8 mouse cellular contexts compared by ENCODE assay signal in the genomic region with DNA sequence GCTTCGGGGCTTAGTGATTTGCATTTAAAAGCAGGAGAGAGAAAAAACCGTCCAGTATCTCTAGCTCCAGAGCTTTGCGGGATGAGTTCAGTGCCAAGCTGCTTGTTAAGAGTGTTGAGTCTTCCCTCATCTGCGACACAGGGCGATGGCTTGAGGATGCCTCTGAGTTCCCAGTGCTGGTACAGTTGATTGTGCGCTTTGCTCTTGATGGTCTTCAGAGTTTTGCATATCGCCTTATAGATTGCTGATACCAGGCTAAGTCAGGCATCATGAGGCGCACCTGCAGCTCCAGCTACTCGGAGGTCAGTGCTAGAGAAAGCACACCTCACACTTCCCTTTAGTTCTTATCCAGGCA. TPM values are rescaled to one million over a fixed set of nuclear protein-coding genes. Genes with fewer than 3 reads are reported as not detected.
A peak's percentile ranks its signal among the peaks of the same experiment; 100 is the strongest.
DNase-seq lines count a peak whose midpoint lies in the region; ATAC-seq and TF ChIP-seq lines count a peak whose summit lies in the region.

No protein-coding gene starts in this region.

- TF ChIP-seq POLR2A in MEL (IDR thresholded peaks at IDR 0.05; ENCODE audit: control insufficient read depth in 1 of 2, insufficient read depth in 1 of 2, low read depth in 1 of 2, low read length in 2 of 2, poor library complexity in 1 of 2), result no peak
- no peak for TF ChIP-seq POLR2A in thymus, adult 2 months (IDR thresholded peaks at IDR 0.05; ENCODE audit: control insufficient read depth, extremely low read depth, insufficient read depth, low read length, poor library complexity)

- 76% methylated on average over 9 of the region's 9 CpGs for WGBS in intestine, embryonic 15.5 days
- 78% methylated on average over 9 of the region's 9 CpGs for WGBS in intestine, embryonic 16.5 days
- 67% methylated on average over 9 of the region's 9 CpGs for WGBS in embryonic facial prominence, embryonic 13.5 days
- 75% methylated on average over 9 of the region's 9 CpGs for WGBS in liver, postnatal 0 days (ENCODE audit: insufficient replicate concordance)
- WGBS in thymus, adult 2 months, result 92% methylated on average over 9 of the region's 9 CpGs

- peaks cover 6% of the 10 kb centered on the region for H3K27me3 ChIP-seq in intestine, embryonic 15.5 days (replicated peaks)
- H3K27me3 ChIP-seq in intestine, embryonic 16.5 days (replicated peaks; ENCODE audit: control insufficient read depth, insufficient read depth, low read length), result peaks cover 10% of the 10 kb centered on the region
- H3K27me3 ChIP-seq in MEL (ENCODE audit: control insufficient read depth in 1 of 2, insufficient read depth in 2 of 2, low read length in 2 of 2), result peaks cover 2 to 12% of the 10 kb centered on the region in 2 experiments; a peak in 3 of 4 replicates
- H3K27me3 ChIP-seq in embryonic facial prominence, embryonic 13.5 days, result peaks cover 36% of the 10 kb centered on the region
- H3K27me3 ChIP-seq in liver, postnatal 0 days (ENCODE audit: insufficient read depth, low read length), result peaks cover 6% of the 10 kb centered on the region; the same call in 1 of the 2 replicates
- H3K27me3 ChIP-seq in thymus, adult 2 months (ENCODE audit: control insufficient read depth, insufficient read depth, low read length), result peaks cover 7% of the 10 kb centered on the region; the same call in 1 of the 2 replicates

- no peak for ATAC-seq in intestine, embryonic 15.5 days
- ATAC-seq in intestine, embryonic 16.5 days, result no peak
- no peak for ATAC-seq in embryonic facial prominence, embryonic 13.5 days (ENCODE audit: insufficient number of reproducible peaks, insufficient read depth, low FRiP score, low TSS enrichment, low read depth)
- no peak for ATAC-seq in liver, postnatal 0 days

- no peaks in the 10 kb centered on the region for H3K36me3 ChIP-seq in intestine, embryonic 15.5 days
- no peaks in the 10 kb centered on the region for H3K36me3 ChIP-seq in intestine, embryonic 16.5 days (ENCODE audit: control insufficient read depth, insufficient read depth, low read length)
- H3K36me3 ChIP-seq in MEL (ENCODE audit: control insufficient read depth in 1 of 2, insufficient read depth in 2 of 2, low read length in 2 of 2), result peaks cover 0 to 38% of the 10 kb centered on the region in 2 experiments; a peak in 2 of 4 replicates
- H3K36me3 ChIP-seq in embryonic facial prominence, embryonic 13.5 days, result no peaks in the 10 kb centered on the region
- no peaks in the 10 kb centered on the region for H3K36me3 ChIP-seq in liver, postnatal 0 days (replicated peaks; ENCODE audit: insufficient read depth, low read length)
- no peaks in the 10 kb centered on the region for H3K36me3 ChIP-seq in thymus, adult 2 months (ENCODE audit: control insufficient read depth, insufficient read depth, low read length)

- TF ChIP-seq CTCF in MEL (IDR thresholded peaks at IDR 0.05 in 2 of 3, conservative IDR thresholded peaks at IDR 0.05 in 1 of 3; ENCODE audit: control insufficient read depth in 1 of 3, insufficient read depth in 1 of 3, low read depth in 2 of 3, low read length in 3 of 3, poor library complexity in 1 of 3, severe bottlenecking in 1 of 3), result no peak
- no peak for TF ChIP-seq CTCF in liver, postnatal 0 days (IDR thresholded peaks at IDR 0.05; ENCODE audit: low read depth)
- TF ChIP-seq CTCF in thymus, adult 2 months (IDR thresholded peaks at IDR 0.05; ENCODE audit: borderline replicate concordance, control insufficient read depth, extremely low read depth, insufficient read depth, low read length, poor library complexity), result no peak

- no peak for TF ChIP-seq EP300 in MEL (IDR thresholded peaks at IDR 0.05; ENCODE audit: low read depth in 1 of 2, low read length in 2 of 2)
- TF ChIP-seq EP300 in liver, postnatal 0 days (IDR thresholded peaks at IDR 0.05; ENCODE audit: low read depth), result no peak

- H3K4me1 ChIP-seq in intestine, embryonic 15.5 days (replicated peaks), result peaks cover 11% of the 10 kb centered on the region
- H3K4me1 ChIP-seq in intestine, embryonic 16.5 days (ENCODE audit: control insufficient read depth, insufficient read depth, low read length), result peaks cover 12% of the 10 kb centered on the region
- peaks cover 24 to 28% of the 10 kb centered on the region in 2 experiments for H3K4me1 ChIP-seq in MEL (ENCODE audit: control insufficient read depth in 1 of 2, insufficient read depth in 2 of 2, low read length in 2 of 2)
- H3K4me1 ChIP-seq in embryonic facial prominence, embryonic 13.5 days, result peaks cover 28% of the 10 kb centered on the region
- peaks cover 16% of the 10 kb centered on the region for H3K4me1 ChIP-seq in liver, postnatal 0 days (ENCODE audit: insufficient read depth)
- H3K4me1 ChIP-seq in thymus, adult 2 months (replicated peaks; ENCODE audit: control insufficient read depth, insufficient read depth, low read length), result peaks cover 11% of the 10 kb centered on the region

- H3K79me2 ChIP-seq in MEL (ENCODE audit: control insufficient read depth, insufficient read depth, low read length, poor library complexity), result peaks cover 2% of the 10 kb centered on the region

- no peak overlapping the region for H3K27ac ChIP-seq in intestine, embryonic 15.5 days
- H3K27ac ChIP-seq in intestine, embryonic 16.5 days (ENCODE audit: low read length), result no peak overlapping the region
- H3K27ac ChIP-seq in MEL (ENCODE audit: control insufficient read depth, low read depth, low read length), result no peak overlapping the region
- H3K27ac ChIP-seq in embryonic facial prominence, embryonic 13.5 days, result no peak overlapping the region
- no peak overlapping the region for H3K27ac ChIP-seq in liver, postnatal 0 days (ENCODE audit: low read depth)
- no peak overlapping the region for H3K27ac ChIP-seq in thymus, adult 2 months (ENCODE audit: control insufficient read depth, insufficient read depth, low read length)

- DNase-seq in MEL (ENCODE audit: low read depth, low spot score), result peak; percentile 54
- DNase-seq in liver, postnatal 0 days, result no peak
- no peak for DNase-seq in thymus, postnatal 10 days (ENCODE audit: low spot score in 2 of 2)
- DNase-seq in thymus, adult 2 months, result no peak
- DNase-seq in thymus, adult 18-20 months, result no peak

- no peak overlapping the region for H3K4me3 ChIP-seq in intestine, embryonic 15.5 days (replicated peaks)
- H3K4me3 ChIP-seq in intestine, embryonic 16.5 days (ENCODE audit: low read length), result no peak overlapping the region
- H3K4me3 ChIP-seq in MEL (ENCODE audit: control insufficient read depth in 1 of 2, insufficient read depth in 1 of 2, low read depth in 2 of 2, low read length in 2 of 2), result peak overlapping the region in 1 of 2 experiments; percentile 33; a peak in 2 of 4 replicates
- H3K4me3 ChIP-seq in embryonic facial prominence, embryonic 13.5 days, result peak overlapping the region; percentile 9; the same call in 1 of the 2 replicates
- H3K4me3 ChIP-seq in liver, postnatal 0 days (ENCODE audit: low read depth, low read length), result peak overlapping the region; percentile 24; the same call in 1 of the 2 replicates
- H3K4me3 ChIP-seq in thymus, adult 2 months (ENCODE audit: control insufficient read depth, insufficient read depth, low read length), result no peak overlapping the region

- H3K4me2 ChIP-seq in intestine, embryonic 15.5 days (replicated peaks), result 0 out of 2 replicates have a peak overlapping the region, but pooled peaks have one; percentile 4
- no peak overlapping the region for H3K4me2 ChIP-seq in intestine, embryonic 16.5 days (ENCODE audit: low read depth, low read length)
- H3K4me2 ChIP-seq in embryonic facial prominence, embryonic 13.5 days, result peak overlapping the region; percentile 100
- peak overlapping the region; percentile 99 for H3K4me2 ChIP-seq in liver, postnatal 0 days (ENCODE audit: low read depth, low read length)

- no peaks in the 10 kb centered on the region for H3K9me3 ChIP-seq in intestine, embryonic 15.5 days
- H3K9me3 ChIP-seq in intestine, embryonic 16.5 days (ENCODE audit: control insufficient read depth, low read length), result no peaks in the 10 kb centered on the region
- H3K9me3 ChIP-seq in MEL (replicated peaks; ENCODE audit: insufficient read depth, low read length), result no peaks in the 10 kb centered on the region
- no peaks in the 10 kb centered on the region for H3K9me3 ChIP-seq in embryonic facial prominence, embryonic 13.5 days
- H3K9me3 ChIP-seq in liver, postnatal 0 days (ENCODE audit: low read length), result no peaks in the 10 kb centered on the region

- TF ChIP-seq RAD21 in MEL (IDR thresholded peaks at IDR 0.05; ENCODE audit: low read depth, low read length), result no peak

- H3K9ac ChIP-seq in intestine, embryonic 15.5 days, result no peak overlapping the region
- no peak overlapping the region for H3K9ac ChIP-seq in intestine, embryonic 16.5 days (ENCODE audit: low read depth, low read length)
- no peak overlapping the region for H3K9ac ChIP-seq in MEL (ENCODE audit: control insufficient read depth, low read depth, low read length, poor library complexity, severe bottlenecking)
- no peak overlapping the region for H3K9ac ChIP-seq in embryonic facial prominence, embryonic 13.5 days
- H3K9ac ChIP-seq in liver, postnatal 0 days (replicated peaks), result no peak overlapping the region

TF ChIP-seq in MEL, 35 proteins besides CTCF, POLR2A, EP300 and RAD21 (continues in another document):
- peak; percentile 50; the same call in 1 of the 2 replicates for TF ChIP-seq SIN3A (IDR thresholded peaks at IDR 0.05; ENCODE audit: low read length)
- TF ChIP-seq ZNF384 (IDR thresholded peaks at IDR 0.05; ENCODE audit: low read depth, low read length), result 0 out of 2 replicates have a peak, but pooled peaks have one; percentile 5

RNA-seq across cellular contexts. Expression of a gene that starts 3.3 kb away (rescaled TPM):
- 2.9 and 3.2 TPM in 2 replicates for polyA plus RNA-seq in intestine, embryonic 15.5 days (2015; fragmentation: Nextera tagmentation; extraction: Ambion mirVana)
- 1.9 and 2.1 TPM in 2 replicates for polyA plus RNA-seq in intestine, embryonic 16.5 days (2015; fragmentation: Nextera tagmentation; extraction: Ambion mirVana)
- 4.0 and 5.7 TPM in 2 replicates for total RNA-seq in MEL (2012; rRNA removed)
- 10 to 100 TPM in 1 of 2 experiments, not detected in 1; 10.7 TPM for polyA plus RNA-seq in MEL (2012; ENCODE audit: insufficient read depth in 1 of 2, insufficient read length in 2 of 2, low read depth in 1 of 2, low replicate concordance in 2 of 2, missing spikeins in 1 of 2)
- polyA plus RNA-seq in embryonic facial prominence, embryonic 13.5 days (2015; fragmentation: Nextera tagmentation; extraction: Ambion mirVana), result 3.4 and 4.6 TPM in 2 replicates
- polyA plus RNA-seq in liver, postnatal 0 days (2015; fragmentation: Nextera tagmentation; extraction: Ambion mirVana), result 1.6 and 2.0 TPM in 2 replicates
- polyA plus RNA-seq in thymus, adult 2 months (2012; rRNA removed), result 7.4 and 9.7 TPM in 2 replicates

RNA-seq across cellular contexts. Expression of a gene that starts 57.5 kb away (rescaled TPM):
- polyA plus RNA-seq in intestine, embryonic 15.5 days (2015; fragmentation: Nextera tagmentation; extraction: Ambion mirVana), result 59.4 and 63.4 TPM in 2 replicates
- 69.1 and 69.3 TPM in 2 replicates for polyA plus RNA-seq in intestine, embryonic 16.5 days (2015; fragmentation: Nextera tagmentation; extraction: Ambion mirVana)
- total RNA-seq in MEL (2012; rRNA removed), result 17.0 and 22.8 TPM in 2 replicates
- polyA plus RNA-seq in MEL (2012; ENCODE audit: insufficient read depth in 1 of 2, insufficient read length in 2 of 2, low read depth in 1 of 2, low replicate concordance in 2 of 2, missing spikeins in 1 of 2), result 10 to 100 TPM in 1 of 2 experiments, not detected in 1; 52.2 TPM
- 36.6 and 43.3 TPM in 2 replicates for polyA plus RNA-seq in embryonic facial prominence, embryonic 13.5 days (2015; fragmentation: Nextera tagmentation; extraction: Ambion mirVana)
- 28.4 and 30.1 TPM in 2 replicates for polyA plus RNA-seq in liver, postnatal 0 days (2015; fragmentation: Nextera tagmentation; extraction: Ambion mirVana)
- 9.5 and 9.6 TPM in 2 replicates for polyA plus RNA-seq in thymus, adult 2 months (2012; rRNA removed)

Comparison
In these comparisons a context has a peak if more than half of its experiments do, and no peak if none do; other contexts are left out.
1. H3K4me3 ChIP-seq: peak in embryonic facial prominence, embryonic 13.5 days (single experiment) and liver, postnatal 0 days (single experiment); none in intestine, embryonic 15.5 days (single experiment), intestine, embryonic 16.5 days (single experiment) and thymus, adult 2 months (single experiment).